Mouse (Mus musculus) frontal cortex, adult 2 months (tissue): Measurements from ENCODE around the gene Ube2t. TPM values are rescaled to one million over a fixed set of nuclear protein-coding genes. Genes with fewer than 3 reads are reported as not detected.

Source experiments
- DNase-seq, 2 experiments: peaks; one replicate each; pipeline ENCODE4 v3.0.0; 2022; ENCODE audit warnings: low spot score in 1 of 2; ENCODE audit errors: extremely low spot score in 1 of 2
- polyA plus RNA-seq: library from polyadenylated mRNA; depleted of rRNA; stranded (reverse); fragments of >200 nt; gene quantifications from 2 replicates; pipeline ENCODE4 v1.2.3, GENCODE M21; 2012; rRNA removed

Gene Ube2t
- polyA plus RNA-seq: 2.5 and 3.0 TPM in 2 replicates

- peak; percentile 89 to 96 for DNase-seq
These were observed at the start of gene Ube2t for GRCm38 (mm10) chr1:134962053-134962803. Ube2t (plus strand) TSS chr1:134962565.

GRCm38 (mm10) chr1:134913535-134913934 is 48.8 kb upstream of the Ube2t start:
- DNase-seq: no peak

GRCm38 (mm10) chr1:134915421-134915820 is 46.9 kb upstream of the Ube2t start:
- DNase-seq: no peak

GRCm38 (mm10) chr1:134919010-134919409 is 43.4 kb upstream of the Ube2t start:
- no peak for DNase-seq

- DNase-seq: no peak
These were observed 29.9 kb upstream of the Ube2t start for GRCm38 (mm10) chr1:134932431-134932830.

- no peak for DNase-seq
These were observed 26.0 kb upstream of the Ube2t start for GRCm38 (mm10) chr1:134936335-134936734.

GRCm38 (mm10) chr1:134938233-134938632 is 24.1 kb upstream of the Ube2t start:
- DNase-seq: no peak

GRCm38 (mm10) chr1:134940863-134941262 is 21.5 kb upstream of the Ube2t start:
- DNase-seq: no peak

- no peak for DNase-seq
These were observed 19.5 kb upstream of the Ube2t start for GRCm38 (mm10) chr1:134942898-134943297.

- peak in 1 of 2 experiments; percentile 27 for DNase-seq
These were observed 14.8 kb upstream of the Ube2t start for GRCm38 (mm10) chr1:134947590-134947989.

- no peak for DNase-seq
These were observed 12.4 kb upstream of the Ube2t start for GRCm38 (mm10) chr1:134949946-134950345.

GRCm38 (mm10) chr1:134955050-134955636 is 7.2 kb upstream of the Ube2t start:
- DNase-seq: peak; percentile 11

- peak; percentile 98 to 99 for DNase-seq
These were observed 6.7 kb upstream of the Ube2t start, which contains the start of gene Ppp1r12b for GRCm38 (mm10) chr1:134955637-134956176. Ppp1r12b (minus strand) TSS chr1:134955942.

- DNase-seq: no peak
These were observed 1.7 kb upstream of the Ube2t start for GRCm38 (mm10) chr1:134960634-134961033.

- no peak for DNase-seq
These were observed 456 bp downstream of the Ube2t start for GRCm38 (mm10) chr1:134962821-134963220.

GRCm38 (mm10) chr1:134965430-134965829 is 3.1 kb downstream of the Ube2t start:
- no peak for DNase-seq

GRCm38 (mm10) chr1:134972920-134973319 is 10.6 kb downstream of the Ube2t start:
- DNase-seq: peak in 1 of 2 experiments; percentile 60

- DNase-seq: peak in 1 of 2 experiments; percentile 60
These were observed 25.0 kb downstream of the Ube2t start for GRCm38 (mm10) chr1:134987173-134987961.

GRCm38 (mm10) chr1:134987962-134988341 is 25.6 kb downstream of the Ube2t start:
- no peak for DNase-seq

GRCm38 (mm10) chr1:134989372-134989771 is 27.0 kb downstream of the Ube2t start:
- DNase-seq: peak; percentile 58 to 95
